Mouse (Mus musculus): Measurements from ENCODE around the gene Fam49a.

GRCm38 (mm10) chr12:12396224-12396623, 134.3 kb downstream of the Fam49a start:
- TF ChIP-seq POLR2A (IDR thresholded peaks at IDR 0.05; ENCODE audit: low read depth, low read length) (no peak), CTCF (IDR thresholded peaks at IDR 0.05; ENCODE audit: extremely low read depth, insufficient read depth, insufficient read length, insufficient replicate concordance) (peak; percentile 55; the same call in 1 of the 2 replicates)
